Mouse (Mus musculus) liver, adult 2 months (tissue): ENCODE results near the gene Atp1b2.

Experiments used
- CTCF ChIP-seq: fragments of 200-500 bp; IDR thresholded peaks from 2 replicates; pipeline ENCODE4 v1.5.1; 2011; ENCODE audit warnings: low read depth, low read length, control low read depth
- POLR2A ChIP-seq: fragments of 200-500 bp; IDR thresholded peaks from 2 replicates; pipeline ENCODE4 v1.6.1; 2011; ENCODE audit warnings: low read length, control low read depth; ENCODE audit not compliant: insufficient read depth; ENCODE audit errors: extremely low read depth

GRCm38 (mm10) chr11:69617805-69618204 is 12.1 kb upstream of the Atp1b2 start, which contains the start of gene Shbg:
- TF ChIP-seq CTCF (no peak), POLR2A (no peak)
